Mouse (Mus musculus): ENCODE results near the gene Slc5a4a.

Gene Slc5a4a

GRCm38 (mm10) chr10:76201978-76202377, 54.7 kb downstream of the Slc5a4a start:
- H3K27me3 ChIP-seq (ENCODE audit: control insufficient read depth, insufficient read depth, low read length, poor library complexity, severe bottlenecking) = no peaks in the 10 kb centered on the region
- H3K36me3 ChIP-seq (ENCODE audit: control insufficient read depth, insufficient read depth, low read length, poor library complexity, severe bottlenecking) = no peaks in the 10 kb centered on the region
- DNase-seq (ENCODE audit: low read depth, low spot score) = peak; percentile 74

GRCm38 (mm10) chr10:76203798-76204283, 56.6 kb downstream of the Slc5a4a start:
- H3K36me3 ChIP-seq (ENCODE audit: control insufficient read depth, insufficient read depth, low read length, poor library complexity, severe bottlenecking) = no peaks in the 10 kb centered on the region
- peak; percentile 29 for DNase-seq (ENCODE audit: low read depth, low spot score)
- H3K27me3 ChIP-seq (ENCODE audit: control insufficient read depth, insufficient read depth, low read length, poor library complexity, severe bottlenecking) = no peaks in the 10 kb centered on the region

GRCm38 (mm10) chr10:76207262-76207796, 60.1 kb downstream of the Slc5a4a start:
- no peaks in the 10 kb centered on the region for H3K36me3 ChIP-seq (ENCODE audit: control insufficient read depth, insufficient read depth, low read length, poor library complexity, severe bottlenecking)
- no peak for DNase-seq (ENCODE audit: low read depth, low spot score)
- H3K27me3 ChIP-seq (ENCODE audit: control insufficient read depth, insufficient read depth, low read length, poor library complexity, severe bottlenecking) = no peaks in the 10 kb centered on the region

- no peak for DNase-seq (ENCODE audit: low read depth, low spot score)
- H3K27me3 ChIP-seq (ENCODE audit: control insufficient read depth, insufficient read depth, low read length, poor library complexity, severe bottlenecking) = no peaks in the 10 kb centered on the region
- no peaks in the 10 kb centered on the region for H3K36me3 ChIP-seq (ENCODE audit: control insufficient read depth, insufficient read depth, low read length, poor library complexity, severe bottlenecking)
Observed at GRCm38 (mm10) chr10:76209241-76209640, 62.0 kb downstream of the Slc5a4a start.

- H3K27me3 ChIP-seq (ENCODE audit: control insufficient read depth, insufficient read depth, low read length, poor library complexity, severe bottlenecking) = no peaks in the 10 kb centered on the region
- DNase-seq (ENCODE audit: low read depth, low spot score) = no peak
- H3K36me3 ChIP-seq (ENCODE audit: control insufficient read depth, insufficient read depth, low read length, poor library complexity, severe bottlenecking) = no peaks in the 10 kb centered on the region; the same call in 1 of the 2 replicates
Observed at GRCm38 (mm10) chr10:76210806-76211205, 63.6 kb downstream of the Slc5a4a start.

GRCm38 (mm10) chr10:76212121-76212520, 64.9 kb downstream of the Slc5a4a start:
- Histone ChIP-seq H3K27me3 (ENCODE audit: control insufficient read depth, insufficient read depth, low read length, poor library complexity, severe bottlenecking) (no peaks in the 10 kb centered on the region), H3K36me3 (ENCODE audit: control insufficient read depth, insufficient read depth, low read length, poor library complexity, severe bottlenecking) (no peaks in the 10 kb centered on the region; the same call in 1 of the 2 replicates)
- DNase-seq (ENCODE audit: low read depth, low spot score) = no peak

GRCm38 (mm10) chr10:76214161-76214560, 66.9 kb downstream of the Slc5a4a start:
- DNase-seq (ENCODE audit: low read depth, low spot score) = no peak
- Histone ChIP-seq H3K27me3 (ENCODE audit: control insufficient read depth, insufficient read depth, low read length, poor library complexity, severe bottlenecking) (no peaks in the 10 kb centered on the region), H3K36me3 (ENCODE audit: control insufficient read depth, insufficient read depth, low read length, poor library complexity, severe bottlenecking) (no peaks in the 10 kb centered on the region; the same call in none of the 2 replicates)

- Histone ChIP-seq H3K36me3 (ENCODE audit: control insufficient read depth, insufficient read depth, low read length, poor library complexity, severe bottlenecking) (no peaks in the 10 kb centered on the region; the same call in none of the 2 replicates), H3K27me3 (ENCODE audit: control insufficient read depth, insufficient read depth, low read length, poor library complexity, severe bottlenecking) (no peaks in the 10 kb centered on the region)
- DNase-seq (ENCODE audit: low read depth, low spot score) = no peak
Observed at GRCm38 (mm10) chr10:76217056-76217455, 69.8 kb downstream of the Slc5a4a start.

GRCm38 (mm10) chr10:76218240-76218639, 71.0 kb downstream of the Slc5a4a start:
- Histone ChIP-seq H3K27me3 (ENCODE audit: control insufficient read depth, insufficient read depth, low read length, poor library complexity, severe bottlenecking) (no peaks in the 10 kb centered on the region), H3K36me3 (ENCODE audit: control insufficient read depth, insufficient read depth, low read length, poor library complexity, severe bottlenecking) (no peaks in the 10 kb centered on the region; the same call in none of the 2 replicates)
- DNase-seq (ENCODE audit: low read depth, low spot score) = no peak

- H3K36me3 ChIP-seq (ENCODE audit: control insufficient read depth, insufficient read depth, low read length, poor library complexity, severe bottlenecking) = no peaks in the 10 kb centered on the region
- no peak for DNase-seq (ENCODE audit: low read depth, low spot score)
- no peaks in the 10 kb centered on the region for H3K27me3 ChIP-seq (ENCODE audit: control insufficient read depth, insufficient read depth, low read length, poor library complexity, severe bottlenecking)
Observed at GRCm38 (mm10) chr10:76225944-76226343, 78.7 kb downstream of the Slc5a4a start.

GRCm38 (mm10) chr10:76229627-76230026, 82.4 kb downstream of the Slc5a4a start:
- peak; percentile 10 for DNase-seq (ENCODE audit: low read depth, low spot score)
- Histone ChIP-seq H3K36me3 (ENCODE audit: control insufficient read depth, insufficient read depth, low read length, poor library complexity, severe bottlenecking) (no peaks in the 10 kb centered on the region), H3K27me3 (ENCODE audit: control insufficient read depth, insufficient read depth, low read length, poor library complexity, severe bottlenecking) (no peaks in the 10 kb centered on the region)

- H3K27me3 ChIP-seq (ENCODE audit: control insufficient read depth, insufficient read depth, low read length, poor library complexity, severe bottlenecking) = no peaks in the 10 kb centered on the region
- no peaks in the 10 kb centered on the region for H3K36me3 ChIP-seq (ENCODE audit: control insufficient read depth, insufficient read depth, low read length, poor library complexity, severe bottlenecking)
- peak; percentile 95 for DNase-seq (ENCODE audit: low read depth, low spot score)
Observed at GRCm38 (mm10) chr10:76237341-76238225, 90.3 kb downstream of the Slc5a4a start, which contains the start of gene Prmt2. TSS of gene Prmt2 (minus strand) at chr10:76237865.

Data from splenic B cell, adult 2 months (primary cell).